ENCODE assay signal across 10 mouse cellular contexts in the genomic region with DNA sequence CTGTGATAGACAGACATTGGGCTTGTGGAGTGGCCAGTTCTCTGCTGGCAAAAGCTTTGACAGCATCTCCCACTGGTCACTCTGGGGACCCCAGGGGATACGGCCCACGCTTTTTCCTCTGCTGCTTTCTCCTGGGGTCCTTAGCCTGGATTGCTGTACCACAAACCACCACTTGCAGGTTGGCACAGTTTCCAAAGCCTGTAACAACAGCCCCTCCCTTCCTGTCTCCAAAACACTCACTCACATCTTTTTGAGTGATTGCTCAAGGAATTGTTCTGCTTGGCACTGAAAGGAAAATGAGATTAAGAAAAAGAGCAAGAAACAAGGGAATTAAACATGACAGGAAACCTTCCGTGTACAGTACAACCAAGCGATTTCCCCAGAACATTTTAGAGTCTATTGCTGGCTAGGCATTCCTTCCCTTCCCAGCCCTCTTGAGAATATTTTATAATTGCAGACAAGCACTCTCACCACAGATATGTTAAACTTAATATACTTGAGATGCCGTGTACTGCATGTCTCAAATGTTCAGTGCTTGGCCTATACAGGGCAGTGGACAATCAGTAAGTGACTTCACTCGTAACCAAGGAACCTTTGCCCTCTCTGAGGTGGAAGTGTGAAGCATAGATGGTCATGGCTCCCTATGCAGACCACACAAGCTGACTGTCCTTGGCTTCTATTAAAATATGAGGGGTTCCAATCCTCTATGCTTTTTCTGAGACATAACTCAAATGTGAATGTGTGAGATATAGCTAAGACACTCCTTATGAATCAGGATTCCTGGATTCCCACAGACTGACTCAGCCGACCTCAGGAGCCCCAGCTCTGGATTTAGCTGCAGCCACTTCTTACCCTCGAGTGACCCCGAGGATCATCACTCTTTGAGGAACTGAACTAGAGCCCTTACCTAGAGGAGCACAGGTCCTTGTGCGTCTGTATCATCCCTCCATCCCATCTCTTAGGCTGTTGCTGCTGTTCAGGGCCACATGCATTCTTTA.
DNase-seq lines count a peak whose midpoint lies in the region; ATAC-seq and TF ChIP-seq lines count a peak whose summit lies in the region.
"Had no signal": no experiment of that assay in that cellular context is flagged by ENCODE, and none has a peak within 500 bp of the region (broad histone marks: within the 10 kb centered on the region; RNA-seq: fewer than 3 reads in every experiment).

No protein-coding gene starts in this region.

- no peak for DNase-seq in heart, adult 2 months
- no peak for DNase-seq in heart, embryonic 10.5 days (ENCODE audit: low spot score)
- peak; percentile 46 for DNase-seq in fibroblast of lung, adult 2 months (ENCODE audit: low read depth)
- peak; percentile 41 for DNase-seq in lung, postnatal 36 days
- no peak for DNase-seq in urinary bladder, adult 2 months (ENCODE audit: low spot score)
- DNase-seq: cerebellum, adult 18-20 months had no signal

- H3K9me3 ChIP-seq in heart, embryonic 10.5 days = no peaks in the 10 kb centered on the region
- H3K9me3 ChIP-seq: forebrain, embryonic 10.5 days had no signal

- H3K79me2 ChIP-seq in heart, adult 2 months (replicated peaks; ENCODE audit: control insufficient read depth, insufficient read depth, low read length) = no peaks in the 10 kb centered on the region
- H3K79me2 ChIP-seq in C2C12 (ENCODE audit: control insufficient read depth, insufficient read depth) = no peaks in the 10 kb centered on the region

- no peak overlapping the region for H3K9ac ChIP-seq in heart, adult 2 months (ENCODE audit: low read depth, low read length)

- no peak for TF ChIP-seq POLR2A in heart, adult 2 months (IDR thresholded peaks at IDR 0.05; ENCODE audit: insufficient read depth, low read depth, low read length)

- peaks cover 11% of the 10 kb centered on the region for H3K4me1 ChIP-seq in heart, adult 2 months (ENCODE audit: control insufficient read depth, insufficient read depth, low read length)
- no peaks in the 10 kb centered on the region for H3K4me1 ChIP-seq in heart, embryonic 10.5 days
- H3K4me1 ChIP-seq: forebrain, embryonic 10.5 days; megakaryocyte, embryonic 14.5 days had no signal

- peak; percentile 19; the same call in 1 of the 2 replicates for TF ChIP-seq CTCF in heart, adult 2 months (IDR thresholded peaks at IDR 0.05)
- no peak for TF ChIP-seq CTCF in C2C12 (IDR thresholded peaks at IDR 0.05; ENCODE audit: control insufficient read depth, insufficient read depth, insufficient read length)

- H3K4me3 ChIP-seq in heart, adult 2 months = no peak overlapping the region
- no peak overlapping the region for H3K4me3 ChIP-seq in heart, embryonic 10.5 days
- no peak overlapping the region for H3K4me3 ChIP-seq in C2C12 (ENCODE audit: insufficient read depth, poor library complexity, severe bottlenecking)
- H3K4me3 ChIP-seq: forebrain, embryonic 10.5 days; megakaryocyte, embryonic 14.5 days had no signal

- WGBS in heart, adult 2 months = 56% methylated on average over 10 of the region's 10 CpGs
- WGBS in heart, embryonic 10.5 days = 75% methylated on average over 10 of the region's 10 CpGs

- no peak overlapping the region; the same call in 1 of the 2 replicates for H3K27ac ChIP-seq in heart, adult 2 months
- H3K27ac ChIP-seq in heart, embryonic 10.5 days = no peak overlapping the region
- H3K27ac ChIP-seq: forebrain, embryonic 10.5 days had no signal

- H3ac ChIP-seq in C2C12 (ENCODE audit: control insufficient read depth, insufficient read length, low read depth) = no peak overlapping the region

- H3K27me3 ChIP-seq in heart, adult 2 months (ENCODE audit: control insufficient read depth, insufficient read depth, low read length) = no peaks in the 10 kb centered on the region
- H3K27me3 ChIP-seq in heart, embryonic 10.5 days (ENCODE audit: insufficient read depth, poor library complexity, severe bottlenecking) = peaks cover 15% of the 10 kb centered on the region; the same call in 1 of the 2 replicates
- no peaks in the 10 kb centered on the region for H3K27me3 ChIP-seq in C2C12 (ENCODE audit: control insufficient read depth, insufficient read depth, insufficient read length)

- no peak for ATAC-seq in cerebellum, adult (ENCODE audit: insufficient number of reproducible peaks, low FRiP score, low TSS enrichment)

- H3K36me3 ChIP-seq in heart, adult 2 months (ENCODE audit: control insufficient read depth, insufficient read depth, low read length) = no peaks in the 10 kb centered on the region
- no peaks in the 10 kb centered on the region for H3K36me3 ChIP-seq in heart, embryonic 10.5 days
- H3K36me3 ChIP-seq in C2C12 (ENCODE audit: control insufficient read depth, insufficient read depth) = no peaks in the 10 kb centered on the region
- H3K36me3 ChIP-seq: forebrain, embryonic 10.5 days had no signal

- H3K79me3 ChIP-seq in C2C12 (ENCODE audit: low read depth) = no peaks in the 10 kb centered on the region

- TF ChIP-seq EP300 in heart, adult 2 months (IDR thresholded peaks at IDR 0.05; ENCODE audit: insufficient read depth, low read depth, low read length) = no peak

- intact Hi-C loops in heart, adult 2 months (cut with DNase I) = loop anchor here (5.0 kb wide), 1 partner anchor 38 kb away; no protein-coding TSS in a partner anchor

TF ChIP-seq in C2C12, 6 proteins besides CTCF, POLR2A, EP300 and RAD21:
- peak; percentile 53 for TF ChIP-seq CEBPB (IDR thresholded peaks at IDR 0.05; ENCODE audit: low read depth)
- TF ChIP-seq MYOG (IDR thresholded peaks at IDR 0.05; ENCODE audit: control insufficient read depth, extremely low read depth, insufficient read length) = no peak
- no peak for TF ChIP-seq MAX (IDR thresholded peaks at IDR 0.05)
- no peak for TF ChIP-seq USF1 (IDR thresholded peaks at IDR 0.05; ENCODE audit: low read depth)
- TF ChIP-seq MYOD1 (IDR thresholded peaks at IDR 0.05; ENCODE audit: control insufficient read depth, insufficient read length, low read depth) = no peak
- TF ChIP-seq FOSL1 (IDR thresholded peaks at IDR 0.05; ENCODE audit: insufficient read depth, low read length, poor library complexity, severe bottlenecking) = peak; percentile 28

Comparison
In these comparisons a context has a peak if more than half of its experiments do, and no peak if none do; other contexts are left out.
1. DNase-seq: peak in fibroblast of lung, adult 2 months (single experiment) and lung, postnatal 36 days (single experiment); none in heart, adult 2 months (0 of 2), heart, embryonic 10.5 days (single experiment) and urinary bladder, adult 2 months (single experiment).